Mouse (Mus musculus): ENCODE measurements at regions not wholly inside any gene's neighbourhood (a gene's known extent, or its start where the extent isn't known, plus 50 kb on each side); places are given as distances from the start of the nearest gene placed in this dataset.

- intact Hi-C loops (cut with DNase I) = no loop called here
Observed at GRCm38 (mm10) chr6:66012675-66013074, 60.3 kb downstream of the 4930544G11Rik start.

GRCm38 (mm10) chr6:66023531-66023930, 71.1 kb downstream of the 4930544G11Rik start:
- intact Hi-C loops (cut with DNase I) = no loop called here

More at GRCm38 (mm10) chr6:66012675-66013074, 60.3 kb downstream of the 4930544G11Rik start:
- no peak for DNase-seq (ENCODE audit: low spot score in 2 of 2)

GRCm38 (mm10) chr6:66036789-66037188, 84.4 kb downstream of the 4930544G11Rik start:
- DNase-seq (ENCODE audit: low spot score in 2 of 2) = no peak
- intact Hi-C loops (cut with DNase I) = no loop called here

More at GRCm38 (mm10) chr6:66023531-66023930, 71.1 kb downstream of the 4930544G11Rik start:
- DNase-seq (ENCODE audit: low spot score in 2 of 2) = no peak

GRCm38 (mm10) chr6:66051852-66052251, 99.4 kb downstream of the 4930544G11Rik start:
- intact Hi-C loops (cut with DNase I) = no loop called here
- DNase-seq (ENCODE audit: low spot score in 2 of 2) = no peak

- intact Hi-C loops (cut with DNase I) = no loop called here
- DNase-seq (ENCODE audit: low spot score in 2 of 2) = no peak
Observed at GRCm38 (mm10) chr6:66052386-66052785, 100.0 kb downstream of the 4930544G11Rik start.

GRCm38 (mm10) chr6:66053197-66053596, 100.8 kb downstream of the 4930544G11Rik start:
- DNase-seq (ENCODE audit: low spot score in 2 of 2) = no peak
- intact Hi-C loops (cut with DNase I) = no loop called here

GRCm38 (mm10) chr6:66068874-66069273, 116.5 kb downstream of the 4930544G11Rik start:
- no peak for DNase-seq (ENCODE audit: low spot score in 2 of 2)
- intact Hi-C loops (cut with DNase I) = no loop called here

GRCm38 (mm10) chr6:66077445-66077844, 125.0 kb downstream of the 4930544G11Rik start:
- DNase-seq (ENCODE audit: low spot score in 2 of 2) = no peak
- intact Hi-C loops (cut with DNase I) = no loop called here

GRCm38 (mm10) chr6:66078769-66079168, 126.4 kb downstream of the 4930544G11Rik start:
- intact Hi-C loops (cut with DNase I) = no loop called here
- no peak for DNase-seq (ENCODE audit: low spot score in 2 of 2)

- intact Hi-C loops (cut with DNase I) = loop anchor here (10.0 kb wide), 1 partner anchor 447 kb away; no protein-coding TSS in a partner anchor
- DNase-seq (ENCODE audit: low spot score in 2 of 2) = peak in 1 of 2 experiments; percentile 38
Observed at GRCm38 (mm10) chr6:66101555-66102071, 149.2 kb downstream of the 4930544G11Rik start.

GRCm38 (mm10) chr6:66114366-66114765, 162.0 kb downstream of the 4930544G11Rik start:
- peak in 1 of 2 experiments; percentile 14 for DNase-seq (ENCODE audit: low spot score in 2 of 2)
- intact Hi-C loops (cut with DNase I) = no loop called here

- DNase-seq (ENCODE audit: low spot score in 2 of 2) = no peak
Observed at GRCm38 (mm10) chr6:66121479-66122183, 169.2 kb downstream of the 4930544G11Rik start.

GRCm38 (mm10) chr6:66124292-66124691, 171.9 kb downstream of the 4930544G11Rik start:
- no peak for DNase-seq (ENCODE audit: low spot score in 2 of 2)
- intact Hi-C loops (cut with DNase I) = no loop called here

More at GRCm38 (mm10) chr6:66121479-66122183, 169.2 kb downstream of the 4930544G11Rik start:
- intact Hi-C loops (cut with DNase I) = no loop called here

GRCm38 (mm10) chr6:66151786-66152185, 199.4 kb downstream of the 4930544G11Rik start:
- DNase-seq (ENCODE audit: low spot score in 2 of 2) = no peak
- intact Hi-C loops (cut with DNase I) = no loop called here

GRCm38 (mm10) chr6:66154831-66155230, 202.4 kb downstream of the 4930544G11Rik start:
- no peak for DNase-seq (ENCODE audit: low spot score in 2 of 2)
- intact Hi-C loops (cut with DNase I) = no loop called here

GRCm38 (mm10) chr6:66160805-66161204, 208.4 kb downstream of the 4930544G11Rik start:
- intact Hi-C loops (cut with DNase I) = no loop called here
- no peak for DNase-seq (ENCODE audit: low spot score in 2 of 2)

- intact Hi-C loops (cut with DNase I) = no loop called here
Observed at GRCm38 (mm10) chr6:66168913-66169312, 216.5 kb downstream of the 4930544G11Rik start.

GRCm38 (mm10) chr6:66197990-66198389, 245.6 kb downstream of the 4930544G11Rik start:
- intact Hi-C loops (cut with DNase I) = no loop called here
- peak in 1 of 2 experiments; percentile 4 for DNase-seq (ENCODE audit: low spot score in 2 of 2)

More at GRCm38 (mm10) chr6:66168913-66169312, 216.5 kb downstream of the 4930544G11Rik start:
- no peak for DNase-seq (ENCODE audit: low spot score in 2 of 2)

GRCm38 (mm10) chr6:66200136-66200790, 247.9 kb downstream of the 4930544G11Rik start:
- no peak for DNase-seq (ENCODE audit: low spot score in 2 of 2)
- intact Hi-C loops (cut with DNase I) = no loop called here

GRCm38 (mm10) chr6:66206197-66206925, 254.0 kb downstream of the 4930544G11Rik start:
- no peak for DNase-seq (ENCODE audit: low spot score in 2 of 2)
- intact Hi-C loops (cut with DNase I) = no loop called here

Measured in left cerebral cortex, postnatal 14 days (tissue).